Mouse (Mus musculus) embryo, embryonic 10.5 days (tissue): ENCODE data around the gene Slc26a1.
A peak's percentile ranks its signal among the peaks of the same experiment; 100 is the strongest.

Source experiments
- DNase-seq: peaks from one replicate; pipeline ENCODE4 v3.0.0-alpha.2; 2015; ENCODE audit warnings: low spot score

Gene Slc26a1

GRCm38 (mm10) chr5:108691152-108691551 is 15.8 kb upstream of the Slc26a1 start:
- no peak for DNase-seq

- DNase-seq = no peak
Measured at GRCm38 (mm10) chr5:108689091-108689490, 13.7 kb upstream of the Slc26a1 start.

GRCm38 (mm10) chr5:108680871-108681270 is 5.5 kb upstream of the Slc26a1 start:
- no peak for DNase-seq

GRCm38 (mm10) chr5:108679909-108680308 is 4.5 kb upstream of the Slc26a1 start:
- DNase-seq = no peak

GRCm38 (mm10) chr5:108678296-108678854 is 3.0 kb upstream of the Slc26a1 start:
- DNase-seq = no peak

- DNase-seq = peak; percentile 85
Measured at GRCm38 (mm10) chr5:108677605-108678295, 2.4 kb upstream of the Slc26a1 start.

GRCm38 (mm10) chr5:108676772-108677498 is 1.6 kb upstream of the Slc26a1 start:
- DNase-seq = no peak

- no peak for DNase-seq
Measured at GRCm38 (mm10) chr5:108674624-108675023, 745 bp downstream of the Slc26a1 start.

- no peak for DNase-seq
Measured at GRCm38 (mm10) chr5:108671757-108672156, 3.6 kb downstream of the Slc26a1 start.

GRCm38 (mm10) chr5:108670785-108671184 is 4.6 kb downstream of the Slc26a1 start:
- peak; percentile 54 for DNase-seq

- DNase-seq = no peak
Measured at GRCm38 (mm10) chr5:108669986-108670385, 5.4 kb downstream of the Slc26a1 start.

GRCm38 (mm10) chr5:108668977-108669936 is 6.1 kb downstream of the Slc26a1 start, which contains the start of gene Dgkq:
Gene Dgkq, minus strand, starts transcription at chr5:108669672.
- peak; percentile 92 for DNase-seq

- DNase-seq = no peak
Measured at GRCm38 (mm10) chr5:108668387-108668932, 6.9 kb downstream of the Slc26a1 start.

- DNase-seq = no peak
Measured at GRCm38 (mm10) chr5:108667370-108667769, 8.0 kb downstream of the Slc26a1 start.

GRCm38 (mm10) chr5:108665066-108665465 is 10.3 kb downstream of the Slc26a1 start:
- DNase-seq = no peak

- no peak for DNase-seq
Measured at GRCm38 (mm10) chr5:108662772-108663171, 12.6 kb downstream of the Slc26a1 start.

- DNase-seq = peak; percentile 96
Measured at GRCm38 (mm10) chr5:108660632-108661268, 14.6 kb downstream of the Slc26a1 start.

GRCm38 (mm10) chr5:108659698-108660631 is 15.4 kb downstream of the Slc26a1 start, which contains the start of gene Idua:
Gene Idua, plus strand, starts transcription at chr5:108660331.
- DNase-seq = no peak

GRCm38 (mm10) chr5:108658611-108659010 is 16.8 kb downstream of the Slc26a1 start:
- no peak for DNase-seq

GRCm38 (mm10) chr5:108657406-108657805 is 18.0 kb downstream of the Slc26a1 start:
- DNase-seq = no peak
